Mouse (Mus musculus) activated CD4-positive, CD25-positive, alpha-beta regulatory T cell, adult 4 months (primary cell): ENCODE results near the gene Sh2d7. TPM values are rescaled to one million over a fixed set of nuclear protein-coding genes. Genes with fewer than 3 reads are reported as not detected.

ENCODE experiments used
- ATAC-seq: one replicate; pipeline ENCODE4 v1.8.0; 2017
- polyA plus RNA-seq, 2 experiments: library from polyadenylated mRNA; unstranded; fragments of 100-300 nt; shearing (Covaris generic); gene quantifications; one replicate each; pipeline ENCODE4 v1.2.1; 2017

Sh2d7 gene
- not detected for polyA plus RNA-seq

DNA sequence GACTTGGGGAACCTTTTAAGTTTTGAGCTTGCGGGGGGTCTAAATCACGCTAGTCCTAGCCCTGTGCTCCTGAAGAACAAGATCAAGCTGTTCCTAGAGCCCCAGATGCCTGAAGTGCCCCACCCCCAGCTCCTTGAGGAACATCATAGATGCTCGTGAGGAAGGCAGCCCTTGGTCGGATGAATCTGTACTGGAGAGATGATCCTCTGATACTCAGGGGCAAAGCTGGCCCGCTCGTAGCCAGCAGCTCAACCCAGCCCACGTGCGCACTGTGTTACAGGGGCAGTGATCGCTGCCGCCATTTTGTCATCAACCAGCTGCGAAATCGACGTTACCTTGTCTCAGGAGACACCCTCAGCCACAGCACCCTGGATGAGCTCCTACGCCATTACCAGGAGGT lies at the start of gene Sh2d7:
Gene Sh2d7 (plus strand): TSS at position 301 of the 400 bp plus-strand sequence.
- ATAC-seq = no peak

DNA sequence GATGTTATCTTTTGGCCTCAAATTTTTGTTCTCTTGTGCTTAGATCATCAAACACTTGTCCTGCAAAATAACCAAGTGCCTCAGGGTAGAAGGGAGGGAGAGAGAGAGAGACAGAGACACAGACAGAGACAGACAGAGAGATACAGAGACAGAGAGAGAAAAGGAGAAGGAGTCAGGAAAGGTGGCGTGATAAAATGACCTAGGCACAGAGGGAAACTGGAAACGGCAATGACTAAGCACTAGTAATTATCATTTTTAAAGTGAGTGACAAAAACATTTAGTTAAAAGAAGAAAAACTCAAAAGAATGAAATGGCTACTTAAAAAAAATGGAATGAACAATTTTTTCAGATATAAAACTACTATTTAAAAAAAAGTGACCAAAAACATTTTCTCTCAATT lies 49.2 kb upstream of the Sh2d7 start:
- no peak for ATAC-seq

DNA sequence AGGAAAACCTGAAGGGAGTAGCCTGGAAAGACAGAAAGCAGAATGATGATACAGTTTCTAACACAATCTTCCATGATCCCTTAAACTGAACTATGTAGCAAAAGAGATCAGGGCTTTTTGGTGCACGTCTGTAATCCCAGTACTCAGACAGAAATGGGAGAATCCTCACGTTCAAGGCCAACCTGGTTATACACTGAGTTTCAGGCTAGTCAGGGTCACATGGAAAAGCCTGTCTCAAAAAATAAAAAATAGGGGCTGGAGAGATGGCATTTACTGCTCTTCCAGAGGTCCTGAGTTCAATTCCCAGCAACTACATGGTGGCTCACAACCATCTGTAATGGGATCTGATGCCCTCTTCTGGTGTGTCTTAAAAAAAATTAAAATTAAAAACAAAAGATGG lies 48.4 kb upstream of the Sh2d7 start:
- ATAC-seq = no peak

DNA sequence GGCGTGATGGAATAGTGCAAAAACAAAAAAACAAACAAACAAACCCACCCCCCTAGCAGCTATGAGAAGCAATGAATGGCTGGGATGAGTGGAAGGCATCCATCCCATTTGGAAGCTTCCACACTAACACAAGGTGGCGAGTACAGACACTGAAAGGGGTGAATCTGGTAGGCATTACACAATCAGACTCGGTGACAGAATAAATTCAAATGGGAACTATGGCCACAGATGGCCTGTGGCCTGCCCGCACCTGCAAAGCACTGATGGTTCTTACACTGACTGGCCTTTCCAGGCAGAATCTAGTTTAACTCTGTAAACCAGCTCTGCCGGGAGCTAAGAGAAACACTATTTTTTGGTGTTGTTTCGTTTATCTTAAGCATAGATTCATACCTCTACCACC lies 39.5 kb upstream of the Sh2d7 start:
- ATAC-seq = no peak

DNA sequence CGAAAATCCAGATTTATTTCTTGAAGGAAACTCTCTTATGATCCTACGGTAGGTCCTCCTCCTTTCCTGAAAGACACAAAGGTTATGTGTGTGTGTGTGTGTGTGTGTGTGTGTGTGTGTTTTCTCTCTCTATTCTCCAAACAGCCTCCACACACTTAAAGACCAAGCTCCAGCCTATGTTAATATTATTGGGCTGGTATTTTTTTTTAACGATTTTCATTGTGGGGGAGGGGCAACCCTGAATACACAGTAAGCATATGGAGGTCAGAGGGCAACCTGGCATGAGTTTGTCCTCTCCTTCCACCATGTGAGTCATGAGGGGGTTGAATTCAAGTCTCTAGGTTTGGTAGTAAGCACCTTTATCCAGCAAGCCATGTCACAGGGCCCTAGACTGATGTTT lies 39.0 kb upstream of the Sh2d7 start:
- ATAC-seq = no peak

DNA sequence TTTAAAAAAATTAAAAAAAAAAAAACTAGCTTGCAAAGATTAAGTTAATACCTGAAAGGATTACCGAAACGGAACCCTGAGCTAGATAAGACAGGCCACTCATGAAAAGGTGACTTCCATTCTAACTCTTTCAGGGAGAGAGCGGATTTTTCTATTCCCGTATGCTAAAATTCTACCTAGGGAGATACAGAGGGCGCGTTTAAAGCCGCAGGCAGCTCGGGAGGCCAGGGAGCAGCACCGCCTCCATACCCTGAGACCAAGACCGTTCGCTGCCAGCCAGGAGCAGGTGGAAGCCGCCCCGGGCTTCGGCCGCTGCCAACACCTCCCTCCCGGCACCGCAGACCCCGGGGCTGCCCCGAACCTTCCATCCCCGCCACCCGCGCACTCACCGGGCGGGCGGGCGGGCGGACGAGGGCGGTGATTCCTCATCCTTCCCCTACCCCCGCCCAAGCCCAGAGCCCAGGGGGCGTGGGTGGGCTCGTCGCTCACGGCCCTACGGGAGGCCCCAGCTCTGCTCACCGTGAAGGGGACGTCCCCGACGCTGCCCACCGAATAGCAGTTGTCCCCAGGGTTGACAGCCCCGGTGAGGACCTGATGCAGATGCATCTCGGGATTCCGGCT lies 37.8 kb upstream of the Sh2d7 start:
- ATAC-seq = no peak

DNA sequence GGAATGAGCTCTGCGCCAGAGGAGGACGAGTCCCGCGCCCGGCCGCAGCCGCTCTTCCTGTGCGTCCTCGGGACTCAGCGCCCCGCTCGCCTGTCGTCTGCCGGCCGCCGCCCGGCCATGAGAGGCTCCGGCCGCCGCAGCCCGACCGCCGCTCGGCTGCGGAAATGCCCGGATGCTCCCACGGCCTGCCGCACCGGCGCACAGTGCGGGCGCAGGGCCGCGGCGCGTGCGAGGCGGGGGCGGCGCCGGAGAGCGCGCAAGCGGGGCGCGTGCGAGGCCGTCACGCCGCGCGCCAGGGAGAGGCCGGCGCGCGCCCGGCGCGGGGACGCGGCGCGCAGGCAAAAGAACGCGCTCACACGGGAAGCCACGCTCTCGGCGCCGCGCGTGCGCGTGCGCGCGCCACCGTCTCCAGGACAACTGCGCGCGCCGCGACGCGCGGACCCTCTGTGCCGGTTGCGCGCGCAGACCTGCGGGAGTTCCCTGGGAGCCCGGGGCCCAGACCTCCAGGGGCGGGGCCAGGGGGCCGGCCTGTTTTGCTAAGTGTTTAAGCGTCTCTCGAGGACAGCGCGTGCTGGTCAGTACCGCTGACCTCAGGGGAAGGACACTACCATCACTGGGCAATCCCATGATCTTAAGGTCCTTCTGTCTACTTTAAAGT lies 37.2 kb upstream of the Sh2d7 start, which contains the start of gene Dmxl2:
Gene Dmxl2 (minus strand): TSS at position 174 of the 658 bp plus-strand sequence.
- ATAC-seq = no peak

DNA sequence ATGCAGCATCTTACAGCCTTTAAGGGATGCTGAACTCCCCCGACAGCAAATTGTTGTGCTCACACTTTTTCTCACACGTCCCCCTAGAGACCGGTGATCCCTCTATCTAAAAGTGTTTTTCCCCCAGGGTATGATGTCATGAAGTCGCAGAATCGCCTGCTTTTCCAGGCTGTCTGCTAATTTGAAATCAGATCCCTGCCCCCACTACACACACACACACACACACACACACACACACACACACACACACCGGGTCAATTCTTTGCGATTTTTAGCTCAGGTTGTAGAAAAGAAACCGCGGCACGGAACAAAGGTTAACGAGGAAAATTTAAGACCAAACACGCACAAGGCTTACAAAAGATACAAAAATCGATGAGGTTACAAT lies 36.7 kb upstream of the Sh2d7 start:
- ATAC-seq = no peak

DNA sequence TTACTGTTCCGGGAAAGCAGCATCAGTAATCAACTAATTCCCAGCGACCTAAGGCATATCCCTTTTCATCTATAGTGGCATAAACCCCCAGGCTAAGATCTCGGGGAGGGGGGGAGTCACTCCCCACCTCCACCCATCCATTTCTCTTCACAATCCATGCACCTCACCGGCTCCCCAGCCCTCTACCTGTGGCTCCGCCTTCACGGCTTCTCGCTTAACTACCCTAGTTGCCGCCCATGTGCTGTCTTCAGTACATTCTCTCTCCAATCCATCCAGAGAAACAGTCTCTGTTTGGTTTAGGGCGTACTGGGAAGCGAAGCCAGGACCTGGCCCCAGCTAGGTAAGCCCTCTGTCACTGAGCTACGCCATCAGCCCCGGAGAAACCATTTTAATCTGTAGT lies 35.9 kb upstream of the Sh2d7 start:
- no peak for ATAC-seq

DNA sequence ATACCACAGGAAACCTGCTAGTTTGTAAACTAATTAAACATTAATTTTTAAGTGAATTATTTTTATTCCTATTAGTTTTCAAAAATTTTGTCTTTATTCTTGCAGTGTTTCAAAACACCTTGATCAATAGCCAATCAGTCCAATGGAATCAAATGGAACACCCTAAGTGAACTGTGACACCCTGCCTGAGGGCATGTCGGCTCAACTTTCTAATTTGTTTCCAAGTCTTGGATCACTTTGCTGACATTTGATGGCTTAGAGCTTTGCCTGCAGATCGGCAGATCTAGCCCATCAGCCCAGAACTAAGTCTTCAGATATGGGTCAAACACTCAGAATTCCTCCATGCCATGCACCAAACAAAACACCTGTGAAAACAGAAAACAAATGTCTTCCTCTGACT lies 22.8 kb upstream of the Sh2d7 start:
- ATAC-seq = no peak

DNA sequence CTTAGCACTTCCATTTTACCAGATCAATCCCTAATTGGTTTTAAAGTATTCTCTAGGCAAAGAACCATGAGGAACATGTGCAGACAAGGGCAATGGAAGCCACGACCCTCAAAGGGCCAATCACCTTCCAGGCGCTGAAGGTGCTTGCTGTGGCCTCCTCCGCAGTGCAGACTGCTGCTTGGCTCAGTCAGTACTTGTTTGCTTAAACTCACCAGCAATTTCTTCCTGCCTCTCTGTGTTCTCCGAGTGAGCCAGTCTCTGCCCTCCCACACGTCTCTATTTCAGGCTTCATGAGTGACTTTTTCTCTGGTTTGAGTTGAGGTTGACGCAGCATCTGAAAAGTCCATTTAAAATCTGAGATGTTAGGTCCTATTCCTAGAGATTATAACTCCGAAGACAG lies 19.9 kb upstream of the Sh2d7 start:
- ATAC-seq = no peak

DNA sequence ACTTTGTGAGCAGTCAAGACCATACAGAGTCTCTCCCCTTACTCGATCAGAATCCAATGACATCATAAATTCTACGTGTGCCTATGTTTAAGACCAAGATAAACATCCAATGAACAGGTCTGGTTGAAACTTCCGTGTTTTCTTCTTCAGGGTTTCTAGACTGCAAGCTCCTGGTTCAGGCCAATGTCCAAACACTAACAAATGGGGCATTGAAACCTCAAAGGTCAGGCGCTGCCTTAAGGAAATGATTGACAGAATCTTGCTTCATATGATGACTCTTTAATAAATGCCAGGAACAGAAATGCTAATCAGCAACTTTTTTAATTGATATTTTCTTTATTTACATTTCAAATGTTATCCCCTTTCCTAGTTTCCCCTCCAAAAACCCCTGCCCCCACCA lies 18.5 kb upstream of the Sh2d7 start:
- no peak for ATAC-seq

DNA sequence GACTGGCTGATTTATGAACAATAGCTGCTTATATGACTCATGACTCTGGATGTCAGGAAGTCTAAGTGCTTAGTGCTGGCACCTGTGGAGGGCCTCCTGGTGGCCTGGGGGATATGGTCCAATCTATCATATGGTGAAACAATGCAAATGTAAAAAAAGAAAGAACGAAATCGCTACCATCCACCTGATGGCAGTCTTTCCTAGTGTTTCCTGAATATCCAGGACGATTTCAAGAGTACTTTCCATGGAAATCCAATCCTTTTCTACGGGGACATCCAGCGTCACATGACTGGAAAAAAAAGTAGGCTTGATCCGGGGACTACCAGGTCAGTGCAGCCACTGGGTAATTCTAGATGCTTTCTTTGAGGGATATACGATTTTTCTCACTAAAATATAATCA lies 11.1 kb upstream of the Sh2d7 start:
- no peak for ATAC-seq

DNA sequence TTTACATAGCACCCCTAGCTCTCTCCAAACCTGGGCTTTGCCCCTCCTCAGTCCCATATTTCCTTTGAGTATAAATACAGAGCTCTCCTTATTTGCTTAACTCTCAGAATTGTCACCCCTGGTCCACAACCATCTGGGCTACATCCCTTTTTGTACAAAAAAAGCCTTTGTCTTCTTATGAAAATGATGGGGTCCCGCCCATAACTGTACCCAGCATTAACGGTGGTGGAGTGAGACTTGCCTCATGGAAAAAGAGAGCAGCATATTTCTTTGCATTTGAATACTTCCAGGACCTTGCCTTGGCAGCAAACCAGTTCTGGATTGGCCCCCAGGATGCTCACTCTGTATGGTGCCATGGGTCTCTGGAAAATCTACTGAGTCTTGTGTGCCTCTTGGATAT lies 8.8 kb upstream of the Sh2d7 start:
- no peak for ATAC-seq

DNA sequence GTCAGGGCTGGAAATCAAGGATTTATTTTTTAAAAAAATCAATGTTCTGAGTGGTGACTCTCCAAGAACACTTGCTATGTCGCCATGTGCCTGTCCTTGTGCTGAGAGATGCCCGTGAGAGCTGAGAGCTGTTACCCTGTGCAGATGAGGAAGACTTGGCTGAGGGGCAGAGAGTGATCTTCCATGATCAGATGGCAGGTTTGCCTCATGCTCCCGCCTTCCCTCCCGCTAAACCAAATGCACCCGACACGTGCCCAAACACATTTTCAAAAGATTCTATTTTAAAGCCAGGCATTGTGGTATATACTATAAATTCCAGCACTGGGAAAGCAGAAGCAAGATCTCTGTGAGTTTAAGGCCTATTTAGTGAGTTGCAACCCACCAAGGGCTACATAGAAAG lies 7.9 kb upstream of the Sh2d7 start:
- no peak for ATAC-seq

DNA sequence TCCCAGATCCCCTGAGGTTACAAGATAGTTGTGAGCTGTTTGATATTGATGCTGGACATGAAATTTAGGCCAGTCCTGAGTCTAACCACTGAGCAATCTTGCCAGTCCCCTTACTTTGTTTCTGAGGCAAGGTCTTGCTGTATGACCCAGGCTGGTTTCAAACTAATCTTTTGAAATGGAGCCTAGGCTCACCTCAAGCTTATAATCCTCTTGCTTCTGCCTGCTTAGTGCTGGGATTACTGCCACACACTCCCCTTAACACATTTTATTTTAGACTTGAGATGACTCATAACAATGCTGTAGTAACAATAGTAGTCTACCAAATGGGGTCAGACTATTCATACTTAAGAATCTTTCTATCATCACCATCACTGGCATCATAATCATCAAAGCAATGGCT lies 7.4 kb upstream of the Sh2d7 start:
- ATAC-seq = no peak

DNA sequence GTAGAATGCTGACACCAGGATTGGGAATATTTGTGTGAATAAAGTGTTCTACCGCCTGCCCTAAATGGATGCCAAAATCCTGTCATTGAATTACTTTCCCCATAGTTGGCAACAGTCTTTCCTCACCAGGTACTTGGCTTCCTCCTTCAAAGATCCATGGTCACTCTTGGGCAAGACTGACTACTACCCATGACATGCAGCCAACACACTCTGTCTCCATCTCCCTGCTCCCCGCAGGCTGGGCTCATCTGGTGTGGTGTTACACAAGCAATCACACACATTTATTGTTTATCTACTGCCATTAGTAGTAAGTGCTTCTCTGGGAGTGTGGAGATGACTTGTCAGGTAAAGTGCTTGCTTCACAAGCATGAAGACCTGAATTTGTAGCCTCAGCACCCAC lies 5.9 kb upstream of the Sh2d7 start:
- no peak for ATAC-seq

DNA sequence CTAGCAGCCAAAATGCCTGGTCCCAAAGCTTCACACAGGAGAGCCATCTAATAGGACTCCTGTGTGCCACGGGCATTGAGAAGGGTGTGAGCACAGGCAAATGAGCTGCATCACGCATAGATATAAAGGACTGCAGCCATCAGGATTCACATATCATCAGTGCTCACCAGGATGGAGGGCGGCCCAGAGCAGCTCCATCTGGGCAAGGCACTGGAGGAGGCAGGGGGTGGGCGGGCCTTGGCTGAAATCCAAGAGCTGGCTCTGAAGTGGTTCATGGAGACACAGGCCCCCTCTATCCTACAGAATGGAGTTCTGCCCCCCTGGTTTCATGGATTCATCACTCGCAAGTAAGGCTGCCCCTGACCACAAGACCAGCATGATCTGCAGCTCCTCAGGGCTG lies 4.8 kb upstream of the Sh2d7 start:
- ATAC-seq = no peak

DNA sequence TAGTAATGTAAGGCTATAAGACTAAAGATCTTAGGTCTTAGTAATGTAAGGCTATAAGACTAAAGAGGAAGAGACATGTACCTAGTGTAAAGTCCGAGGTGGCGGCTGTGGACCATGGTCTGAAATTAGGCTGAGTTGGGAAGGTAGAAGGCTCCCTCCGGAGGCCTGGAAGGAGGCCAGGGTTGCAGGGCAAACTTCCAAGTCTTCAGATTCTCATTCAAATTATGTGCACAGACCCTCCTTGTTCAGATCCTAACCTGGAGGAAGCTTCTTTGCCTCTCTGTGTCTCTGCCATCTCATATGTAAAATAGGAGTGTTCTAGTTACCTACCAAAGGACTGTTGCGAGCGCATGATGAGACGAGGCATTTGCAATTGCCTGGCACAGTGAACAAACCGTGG lies 2.5 kb upstream of the Sh2d7 start:
- no peak for ATAC-seq

DNA sequence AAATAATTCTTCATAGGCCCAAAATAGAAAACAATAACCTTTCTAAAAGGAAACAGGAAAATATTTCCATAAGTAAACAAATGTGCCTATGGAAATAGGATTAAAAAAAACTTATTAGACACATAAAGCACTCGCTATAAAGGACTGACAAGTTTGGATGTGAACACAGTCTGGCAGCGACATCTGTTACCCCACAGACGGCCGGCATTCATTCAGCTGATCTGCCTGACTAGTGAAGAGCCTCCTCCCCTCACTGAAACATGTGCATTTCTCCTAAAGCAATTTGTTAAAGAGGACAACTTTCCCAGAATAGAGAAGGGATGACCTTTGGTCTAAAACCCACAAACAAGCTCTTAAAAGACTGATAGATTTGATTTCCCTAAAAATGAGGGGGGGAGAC lies 1.8 kb upstream of the Sh2d7 start:
- ATAC-seq = no peak

DNA sequence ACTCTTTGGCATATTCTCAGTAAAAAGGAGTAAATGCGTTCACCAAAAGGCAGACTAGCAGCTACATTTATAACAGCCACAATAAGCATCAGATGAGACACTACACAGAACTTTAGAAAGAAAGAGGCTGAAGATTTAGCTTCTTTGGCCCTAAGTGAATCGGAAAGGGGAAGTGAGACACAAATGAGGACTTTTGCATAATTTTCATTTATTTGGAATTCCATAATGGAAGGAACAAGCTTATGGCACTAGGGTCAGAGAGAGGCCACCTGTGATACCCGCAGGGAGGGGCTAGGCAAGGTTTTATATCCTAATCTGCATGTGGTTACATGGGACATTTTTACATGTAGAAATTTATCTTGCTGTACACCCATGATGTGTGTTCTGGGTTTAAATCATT lies 1.3 kb upstream of the Sh2d7 start:
- no peak for ATAC-seq

DNA sequence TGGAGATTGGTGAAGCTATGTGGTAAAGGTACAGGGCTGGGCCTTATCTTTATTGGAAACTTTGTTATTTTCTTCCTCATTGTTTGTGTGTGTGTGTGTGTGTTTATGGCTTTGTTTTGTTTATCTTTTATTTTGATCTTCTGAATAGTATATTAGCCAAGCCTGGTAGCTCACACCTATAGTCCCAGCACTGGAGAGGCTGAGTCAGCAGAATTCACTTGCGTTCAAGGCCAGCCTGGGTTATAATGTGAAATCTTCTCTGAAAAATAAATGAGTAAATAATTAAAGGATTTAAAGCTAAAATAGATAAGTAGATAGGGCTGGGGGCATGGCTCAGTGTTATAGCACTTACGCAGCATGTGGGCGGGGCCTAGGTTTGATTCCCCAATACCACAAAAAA lies 540 bp upstream of the Sh2d7 start:
- no peak for ATAC-seq

DNA sequence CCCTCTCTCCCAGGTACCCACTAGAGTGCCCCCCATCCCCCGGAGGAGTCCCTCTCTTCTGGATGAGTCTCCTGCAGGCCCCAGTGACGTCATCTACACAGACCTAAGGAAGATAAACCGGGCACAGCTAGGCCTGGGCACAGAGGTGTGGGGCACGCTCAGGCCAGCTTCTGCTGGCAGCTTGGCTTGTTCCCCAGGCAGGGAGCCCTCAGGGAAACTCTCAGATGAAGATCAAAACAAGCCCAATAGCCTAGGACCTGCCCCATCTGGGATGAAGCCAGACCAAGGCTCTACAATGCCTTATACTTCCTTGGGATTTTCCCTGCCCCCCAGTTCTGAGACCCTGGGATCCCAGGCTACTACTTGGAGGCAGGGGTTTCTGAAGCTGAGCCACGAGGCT lies 2.0 kb downstream of the Sh2d7 start:
- ATAC-seq = no peak

DNA sequence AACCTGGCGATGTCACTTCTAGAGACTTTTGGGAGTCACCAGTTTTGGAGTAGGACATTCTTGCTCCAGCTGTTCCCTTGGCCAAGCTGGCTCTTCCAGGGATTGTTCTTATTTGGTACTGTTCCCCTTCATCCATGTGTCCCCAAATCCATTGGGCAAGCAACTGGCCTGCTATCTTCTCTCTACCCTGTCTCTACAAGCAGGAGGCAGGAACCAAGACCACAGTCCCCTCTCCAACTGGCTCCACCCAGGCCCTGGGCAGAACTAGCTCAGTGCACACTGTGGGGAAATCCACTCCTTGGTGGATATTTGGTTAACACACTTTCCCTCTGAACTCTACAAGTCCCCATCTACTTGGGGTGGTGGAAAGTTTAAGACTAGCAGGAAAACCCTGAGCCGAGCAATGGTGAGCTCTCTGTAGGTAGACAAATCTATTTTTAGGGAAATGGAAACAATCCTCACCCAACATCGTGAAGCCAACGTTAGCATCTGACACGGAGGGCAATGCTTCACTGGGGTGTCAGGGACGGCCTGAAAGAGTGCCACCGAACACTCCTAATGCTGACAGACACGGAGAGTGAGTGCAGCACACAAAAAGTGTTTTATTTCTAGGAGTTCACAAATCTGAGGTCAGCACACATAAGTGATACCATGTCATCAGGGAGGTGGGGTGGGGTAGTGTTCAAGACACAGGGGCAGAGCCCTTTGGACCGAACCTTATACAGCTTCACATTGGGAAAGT lies 5.6 kb downstream of the Sh2d7 start:
- no peak for ATAC-seq
